Mouse (Mus musculus) hindbrain, embryonic 10.5 days (tissue): Measurements from ENCODE around the gene Bmp2k. TPM values are rescaled to one million over a fixed set of nuclear protein-coding genes. Genes with fewer than 3 reads are reported as not detected.

ENCODE experiments used
- DNase-seq: peaks from one replicate; pipeline ENCODE4 v3.0.0-alpha.2; 2017; ENCODE audit warnings: low spot score
- H3K27ac ChIP-seq: fragments of 300-500 bp; sonication (generic); 2 replicates; pipeline ENCODE4 v1.5.1; 2016; ENCODE audit warnings: mild to moderate bottlenecking, moderate library complexity
- H3K27me3 ChIP-seq: fragments of 300-500 bp; sonication (generic); 2 replicates; pipeline ENCODE4 v1.6.1; 2016; ENCODE audit warnings: mild to moderate bottlenecking; ENCODE audit not compliant: poor library complexity, insufficient read depth, severe bottlenecking
- H3K36me3 ChIP-seq: fragments of 300-500 bp; sonication (generic); 2 replicates; pipeline ENCODE4 v1.6.1; 2016; ENCODE audit warnings: mild to moderate bottlenecking, moderate library complexity
- H3K4me1 ChIP-seq: fragments of 300-500 bp; sonication (generic); replicated peaks from 2 replicates; pipeline ENCODE4 v1.6.1; 2016; ENCODE audit warnings: mild to moderate bottlenecking
- H3K4me3 ChIP-seq: fragments of 300-500 bp; sonication (generic); 2 replicates; pipeline ENCODE4 v1.5.1; 2016; ENCODE audit warnings: mild to moderate bottlenecking, moderate library complexity
- H3K9me3 ChIP-seq: fragments of 300-500 bp; sonication (generic); 2 replicates; pipeline ENCODE4 v1.6.1; 2016; ENCODE audit warnings: mild to moderate bottlenecking, moderate library complexity
- WGBS: fragments of 180-500 bp; shearing (Covaris S2); methylation state at CpG from one replicate; pipeline ENCODE4 v1.1.7; 2016; 5-methylcytosine and 5-hydroxymethylcytosine counted together
- polyA plus RNA-seq: library from polyadenylated mRNA; unstranded; fragments of >200 nt; fragmentation: Nextera tagmentation; extraction: Ambion mirVana; gene quantifications from 2 replicates; pipeline ENCODE4 v1.2.1, GENCODE M21; 2016

Bmp2k gene
- polyA plus RNA-seq, 1 experiment from 2014 or later = 10.2 TPM

DNA sequence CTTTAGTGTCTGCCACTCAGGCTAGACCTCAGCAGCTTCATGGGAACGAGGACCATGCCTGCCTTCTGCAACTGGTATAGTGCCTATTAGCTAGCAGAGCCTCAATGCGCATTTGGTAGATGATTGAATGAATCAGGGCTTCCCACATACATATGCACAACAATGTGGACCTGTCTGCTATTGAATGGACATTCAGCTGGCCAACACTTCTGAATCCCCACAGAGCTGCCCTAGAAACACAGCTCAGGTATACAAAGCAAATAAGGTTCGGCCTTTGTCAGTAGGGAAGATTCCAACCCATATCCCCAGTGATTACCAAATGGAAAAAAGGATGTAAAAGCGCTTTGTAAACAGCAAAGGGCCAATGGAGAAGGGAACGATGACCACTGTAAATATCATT is 113.2 kb downstream of the Bmp2k start:
- peaks cover 17% of the 10 kb centered on the region for H3K4me1 ChIP-seq
- H3K36me3 ChIP-seq = peaks cover 16% of the 10 kb centered on the region
- WGBS = 21% methylated on average over 5 of the region's 5 CpGs
- peak overlapping the region; percentile 85 for H3K27ac ChIP-seq
- no peaks in the 10 kb centered on the region for H3K9me3 ChIP-seq
- no peak for DNase-seq
- 0 out of 2 replicates have a peak, but pooled peaks cover 2% of the 10 kb centered on the region for H3K27me3 ChIP-seq
- peak overlapping the region; percentile 75 for H3K4me3 ChIP-seq

DNA sequence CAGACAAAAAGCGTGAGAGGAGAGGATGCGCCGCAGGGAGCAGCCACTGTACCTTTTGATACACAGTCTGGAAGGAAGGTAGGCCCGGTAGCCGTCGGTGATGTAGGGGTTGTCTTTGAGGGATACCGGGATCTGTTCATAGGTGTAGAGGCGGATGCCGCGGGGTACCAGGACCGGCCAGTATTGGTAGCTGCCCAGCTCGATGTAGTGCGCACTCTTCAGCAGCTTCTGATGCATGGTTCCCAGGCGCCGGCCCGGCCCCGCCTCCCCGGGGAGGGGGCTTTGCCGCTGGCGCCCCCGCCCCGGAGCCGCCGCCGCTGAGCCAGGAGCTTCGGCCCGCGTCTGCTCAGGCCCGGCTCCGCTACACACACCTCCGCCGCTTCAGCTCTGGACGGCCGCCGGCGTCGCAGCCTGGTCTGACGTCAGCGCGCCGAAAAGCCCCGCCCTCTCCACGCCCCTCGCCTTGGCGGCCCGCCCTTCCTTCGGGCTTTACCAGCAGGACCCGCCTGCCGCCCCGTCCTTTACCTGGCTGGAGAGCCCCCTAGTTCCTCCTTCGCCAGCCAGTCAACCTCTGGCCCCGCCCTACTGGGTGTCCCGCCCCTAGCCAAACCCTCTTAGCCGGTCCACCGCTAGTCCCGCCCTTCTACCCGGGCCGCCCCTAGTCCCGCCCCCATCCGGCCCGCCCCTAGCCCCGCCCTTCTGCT is 113.9 kb downstream of the Bmp2k start, which contains the start of gene Paqr3:
Gene Paqr3, minus strand, starts transcription at position 390 of the 704 bp plus-strand sequence.
- peak; percentile 95 for DNase-seq
- Histone ChIP-seq H3K36me3 (peaks cover 10% of the 10 kb centered on the region), H3K9me3 (no peaks in the 10 kb centered on the region), H3K27me3 (0 out of 2 replicates have a peak, but pooled peaks cover 2% of the 10 kb centered on the region), H3K4me1 (peaks cover 17% of the 10 kb centered on the region), H3K27ac (peak within 1 kb of the TSS; percentile 85), H3K4me3 (peak within 1 kb of the TSS; percentile 75)
- under 1% methylated on average over 62 of the region's 62 CpGs for WGBS

DNA sequence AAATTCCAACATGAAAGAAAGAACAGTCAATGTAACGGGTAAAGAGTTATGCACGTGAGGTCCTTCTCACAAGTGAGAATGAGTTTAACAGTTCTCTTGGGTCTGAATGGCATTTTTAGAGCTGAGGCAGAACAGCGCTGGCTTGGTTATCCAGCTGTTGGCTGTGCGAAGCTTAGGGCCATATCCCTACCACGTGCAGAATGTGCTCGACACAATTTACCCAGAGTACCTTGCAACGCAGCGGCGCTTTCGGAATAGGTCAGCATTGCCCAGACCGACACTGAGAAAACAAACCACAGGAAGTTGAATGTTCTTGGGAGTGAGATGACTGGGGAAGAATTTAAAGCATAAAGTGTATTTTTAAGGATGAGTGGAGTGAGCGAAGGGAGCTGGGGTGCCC is 127.5 kb downstream of the Bmp2k start:
- no peak for DNase-seq
- 87% methylated on average over 12 of the region's 12 CpGs for WGBS
- Histone ChIP-seq H3K27ac (no peak overlapping the region), H3K4me3 (no peak overlapping the region), H3K4me1 (no peaks in the 10 kb centered on the region), H3K9me3 (no peaks in the 10 kb centered on the region), H3K36me3 (no peaks in the 10 kb centered on the region), H3K27me3 (peaks cover 3% of the 10 kb centered on the region; the same call in 1 of the 2 replicates)

DNA sequence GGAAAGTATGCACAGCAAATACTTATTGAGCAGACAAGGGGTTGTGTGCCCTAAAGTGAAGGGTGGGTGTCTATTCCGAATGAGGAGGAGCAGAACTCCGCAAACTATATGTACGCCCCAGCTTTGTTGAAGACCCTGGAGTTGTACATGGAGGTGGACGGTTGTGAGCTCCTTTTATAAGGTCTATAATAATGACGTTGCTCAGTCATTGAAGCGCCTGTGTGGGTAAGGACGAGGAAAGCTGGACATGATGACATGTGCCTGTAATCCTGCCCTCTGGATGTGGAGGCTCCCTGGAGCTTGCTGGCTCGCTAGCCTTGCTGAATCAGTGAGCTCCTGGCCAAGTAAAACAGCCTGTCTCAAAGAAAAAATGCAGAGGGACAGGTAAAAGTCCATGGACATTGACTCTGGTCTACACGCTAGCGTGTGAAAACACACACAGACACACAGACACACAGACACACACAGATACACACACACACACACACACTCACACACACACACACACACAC is 128.0 kb downstream of the Bmp2k start:
- no peak overlapping the region for H3K27ac ChIP-seq
- H3K9me3 ChIP-seq = no peaks in the 10 kb centered on the region
- H3K27me3 ChIP-seq = peaks cover 3% of the 10 kb centered on the region; the same call in 1 of the 2 replicates
- whole genome bisulfite sequencing = 73% methylated on average over 10 of the region's 10 CpGs
- no peaks in the 10 kb centered on the region for H3K4me1 ChIP-seq
- no peak for DNase-seq
- H3K4me3 ChIP-seq = no peak overlapping the region
- H3K36me3 ChIP-seq = no peaks in the 10 kb centered on the region

DNA sequence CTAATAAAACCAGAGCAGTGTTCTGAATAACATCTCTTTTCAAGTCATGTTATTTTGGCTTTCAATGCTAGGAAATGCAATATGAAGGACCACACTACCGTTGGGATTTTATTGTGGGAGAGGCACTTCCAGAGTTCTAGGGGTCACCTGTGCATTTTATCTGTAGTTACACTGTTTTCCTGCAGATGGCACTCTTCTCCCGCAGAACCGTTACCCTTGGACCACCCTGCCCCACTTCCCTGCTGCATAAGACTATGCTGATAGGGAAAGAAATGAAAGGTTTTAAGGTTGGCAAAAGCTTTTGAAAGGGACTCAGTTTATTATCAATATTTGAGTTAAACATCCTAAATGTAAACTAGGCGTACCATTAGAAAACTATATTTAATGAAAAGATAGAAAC is 128.5 kb downstream of the Bmp2k start:
- peak; percentile 46 for DNase-seq
- Histone ChIP-seq H3K9me3 (no peaks in the 10 kb centered on the region), H3K27me3 (peaks cover 3% of the 10 kb centered on the region; the same call in 1 of the 2 replicates), H3K27ac (no peak overlapping the region), H3K4me1 (no peaks in the 10 kb centered on the region), H3K4me3 (no peak overlapping the region), H3K36me3 (no peaks in the 10 kb centered on the region)
- 20% methylated on average over 4 of the region's 4 CpGs for WGBS

DNA sequence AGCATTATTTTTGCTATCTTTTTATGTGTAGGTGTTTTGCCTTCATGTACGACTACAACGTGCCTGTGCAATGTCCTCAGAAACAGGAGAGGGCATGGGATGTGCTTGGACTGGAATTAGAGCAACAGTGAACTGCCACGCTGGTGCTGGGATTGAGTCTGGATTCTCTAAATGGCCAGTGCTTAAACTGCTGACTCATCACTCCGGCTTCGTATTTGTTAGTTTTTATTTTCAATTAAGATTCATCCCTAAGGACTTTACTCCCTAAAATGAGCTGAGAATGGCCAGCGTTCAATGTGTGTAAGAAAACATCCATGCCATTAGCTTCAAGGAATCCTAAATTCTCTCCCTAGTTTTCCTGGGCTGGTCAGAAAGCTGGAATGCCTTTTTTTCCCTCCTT is 129.8 kb downstream of the Bmp2k start:
- DNase-seq = no peak
- no peaks in the 10 kb centered on the region for H3K36me3 ChIP-seq
- H3K27ac ChIP-seq = no peak overlapping the region
- H3K9me3 ChIP-seq = no peaks in the 10 kb centered on the region
- H3K4me1 ChIP-seq = no peaks in the 10 kb centered on the region
- 83% methylated on average over 6 of the region's 6 CpGs for WGBS
- H3K4me3 ChIP-seq = no peak overlapping the region
- peaks cover 3% of the 10 kb centered on the region; the same call in 1 of the 2 replicates for H3K27me3 ChIP-seq

DNA sequence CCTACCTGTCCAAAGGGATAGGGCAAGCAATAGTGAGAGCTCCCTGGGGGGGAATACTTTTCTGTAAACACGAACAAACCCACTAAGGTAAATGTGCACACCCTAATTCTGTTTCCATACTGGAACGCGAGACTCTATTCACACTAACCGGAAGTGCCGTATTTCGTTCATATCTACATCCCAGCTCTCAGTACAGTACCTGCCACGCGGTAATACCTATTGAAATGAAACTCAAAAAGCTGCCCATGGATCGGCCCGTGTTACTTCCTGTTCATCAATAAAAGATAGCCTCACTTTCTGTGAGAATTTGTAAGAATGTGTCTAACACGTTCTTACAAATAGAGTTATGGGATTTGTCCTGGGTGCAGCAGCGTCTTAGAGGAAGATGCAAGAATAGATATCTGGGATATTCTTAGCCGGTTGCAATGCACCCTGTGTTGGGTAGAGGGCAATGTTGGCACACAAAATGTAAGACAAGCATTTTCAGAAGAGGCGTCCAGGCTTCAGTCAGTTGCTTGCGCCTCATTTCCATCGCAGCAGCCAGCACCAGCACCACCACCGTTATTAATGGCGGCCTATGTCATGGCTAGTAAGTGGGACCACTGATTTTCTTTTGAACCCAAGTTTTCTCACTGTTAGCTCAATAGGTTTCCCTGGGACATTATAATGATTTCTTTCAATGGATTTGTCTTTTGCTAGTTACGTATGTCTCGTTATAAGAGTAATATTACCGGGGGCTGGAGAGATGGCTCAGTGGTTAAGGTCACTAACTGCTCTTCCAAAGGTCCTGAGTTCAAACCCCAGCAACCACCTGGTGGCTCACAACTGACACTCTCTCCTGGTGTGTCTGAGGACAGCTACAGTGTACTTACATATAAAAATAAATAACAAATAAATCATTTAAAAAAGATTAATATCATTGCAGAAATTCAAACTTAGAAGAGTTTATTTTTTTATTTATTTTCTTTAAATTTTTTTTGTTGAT is 131.0 kb downstream of the Bmp2k start:
- peaks cover 3% of the 10 kb centered on the region; the same call in 1 of the 2 replicates for H3K27me3 ChIP-seq
- DNase-seq = peak; percentile 74

DNA sequence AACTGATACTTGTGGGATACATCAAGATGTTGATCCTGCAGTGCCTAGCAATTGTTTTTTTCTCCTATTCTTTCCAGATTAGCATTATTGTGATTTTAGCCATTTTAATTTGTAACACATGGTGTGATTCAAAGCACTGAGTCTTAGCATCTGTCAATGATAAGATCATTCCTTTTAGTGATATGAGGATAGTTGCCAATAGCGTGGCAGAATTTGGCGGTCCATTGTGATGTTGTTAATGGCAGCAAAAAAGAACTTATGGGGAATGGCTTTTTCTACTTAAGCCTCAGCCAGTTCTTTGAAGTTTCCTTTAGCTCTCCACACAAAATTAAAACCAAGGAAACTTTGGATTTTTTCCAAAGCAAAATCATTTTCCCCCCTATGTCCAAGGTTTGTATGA is 132.1 kb downstream of the Bmp2k start:
- no peak overlapping the region for H3K27ac ChIP-seq
- peaks cover 3% of the 10 kb centered on the region; the same call in 1 of the 2 replicates for H3K27me3 ChIP-seq
- H3K9me3 ChIP-seq = no peaks in the 10 kb centered on the region
- H3K36me3 ChIP-seq = no peaks in the 10 kb centered on the region
- H3K4me1 ChIP-seq = no peaks in the 10 kb centered on the region
- WGBS = 97% methylated on average over 2 of the region's 2 CpGs
- DNase-seq = no peak
- no peak overlapping the region for H3K4me3 ChIP-seq

More for the DNA sequence above, 131.0 kb downstream of the Bmp2k start:
- Histone ChIP-seq H3K4me1 (no peaks in the 10 kb centered on the region), H3K9me3 (no peaks in the 10 kb centered on the region), H3K4me3 (no peak overlapping the region), H3K27ac (no peak overlapping the region), H3K36me3 (no peaks in the 10 kb centered on the region)
- WGBS = 58% methylated on average over 21 of the region's 21 CpGs

DNA sequence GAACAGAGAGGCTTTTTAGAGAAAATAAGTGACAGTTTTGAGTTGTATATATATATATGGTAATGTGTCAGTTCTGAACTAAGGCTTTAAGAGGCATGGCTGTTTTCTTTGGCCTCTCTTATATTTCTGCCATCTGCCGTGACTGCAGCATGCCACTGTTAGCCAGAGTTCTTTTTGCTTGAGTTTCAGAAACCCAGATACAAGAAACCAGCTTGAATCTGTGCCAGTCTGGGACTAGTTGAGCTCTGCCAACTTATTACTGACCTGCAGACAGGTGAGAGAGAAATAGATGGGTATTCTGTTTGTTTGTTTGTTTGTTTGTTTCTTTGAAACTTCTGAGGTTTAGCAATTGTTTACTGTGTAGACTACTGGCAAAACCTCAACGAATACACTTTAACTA is 137.8 kb downstream of the Bmp2k start:
- WGBS = 82% methylated on average over 2 of the region's 2 CpGs
- Histone ChIP-seq H3K9me3 (no peaks in the 10 kb centered on the region), H3K27ac (no peak overlapping the region), H3K4me3 (no peak overlapping the region), H3K4me1 (no peaks in the 10 kb centered on the region), H3K36me3 (no peaks in the 10 kb centered on the region), H3K27me3 (no peaks in the 10 kb centered on the region)
- no peak for DNase-seq

Other genes with a start within 250 kb of the Bmp2k start
- gene Anxa3, start 204.3 kb upstream of the Bmp2k start, polyA plus RNA-seq = 49.2 and 52.5 TPM in 2 replicates
- 9.8 and 12.9 TPM in 2 replicates for gene Paqr3, start 113.9 kb downstream of the Bmp2k start, polyA plus RNA-seq